Mouse (Mus musculus) left cerebral cortex, adult 2 months (tissue): ENCODE results near the gene Zfpm1. TPM values are rescaled to one million over a fixed set of nuclear protein-coding genes. Genes with fewer than 3 reads are reported as not detected.

Source experiments
- DNase-seq, 2 experiments: peaks; one replicate each; pipeline ENCODE4 v3.0.0; 2021 to 2022; ENCODE audit warnings: low spot score in 2 of 2, mixed read lengths in 1 of 2; ENCODE audit errors: extremely low spot score in 1 of 2
- H3K27ac ChIP-seq: fragments of 200-600 bp; 2 replicates; pipeline ENCODE4 v1.8.1; 2022
- H3K4me3 ChIP-seq: fragments of 200-600 bp; 2 replicates; pipeline ENCODE4 v1.8.1; 2022
- CTCF ChIP-seq: fragments of 200-600 bp; IDR thresholded peaks from 2 replicates; pipeline ENCODE4 v1.8.1; 2022; ENCODE audit warnings: antibody characterized with exemption, mild to moderate bottlenecking, moderate library complexity
- intact Hi-C: fragments of 180-260 bp; cut with DNase I; formaldehyde crosslinking; loops from one replicate; pipeline ENCODE4 v1.15.1; 2025
- total RNA-seq, 2 experiments: library from RNA; stranded (reverse); gene quantifications; 2 replicates each; pipeline ENCODE4 v1.2.3; 2021

Gene Zfpm1
- total RNA-seq, 2 experiments from 2014 or later: 39.5 to 42.1 TPM

GRCm38 (mm10) chr8:122383039-122383438 is 101.1 kb downstream of the Zfpm1 start:
- intact Hi-C loops: no loop called here
- H3K27ac ChIP-seq: no peak overlapping the region
- no peak overlapping the region for H3K4me3 ChIP-seq
- no peak for DNase-seq
- TF ChIP-seq CTCF: no peak

Other genes starting within 250 kb of the Zfpm1 start
- 10 to 100 TPM in 1 of 2 experiments, 1 to 10 TPM in 1; 7.1 to 11.4 TPM for gene Trhr2, start 78.6 kb downstream of the Zfpm1 start, total RNA-seq
- gene Zc3h18, start 94.5 kb downstream of the Zfpm1 start, total RNA-seq: 10 to 100 TPM; 42.3 to 45.0 TPM
- gene Il17c, start 139.9 kb downstream of the Zfpm1 start, total RNA-seq: not detected
- gene Cyba, start 150.8 kb downstream of the Zfpm1 start, total RNA-seq: 1 to 10 TPM; 6.6 to 7.1 TPM
- gene Mvd, start 161.3 kb downstream of the Zfpm1 start, total RNA-seq: 10 to 100 TPM; 20.8 to 25.3 TPM
- gene Snai3, start 178.6 kb downstream of the Zfpm1 start, total RNA-seq: 1 to 10 TPM; 1.0 to 1.6 TPM
- 10 to 100 TPM; 37.6 to 37.9 TPM for gene Rnf166, start 193.9 kb downstream of the Zfpm1 start, total RNA-seq
- 10 to 100 TPM; 27.0 TPM for gene Ctu2, start 194.0 kb downstream of the Zfpm1 start, total RNA-seq